Mouse (Mus musculus) embryonic fibroblast, embryonic 13.5 days (primary cell): ENCODE results near the gene Rybp.

Experiments used
- CTCF ChIP-seq: IDR thresholded peaks from 2 replicates; pipeline ENCODE4 v1.5.1; 2011; ENCODE audit warnings: mild to moderate bottlenecking, control low read depth, low read length, moderate library complexity, borderline replicate concordance; ENCODE audit not compliant: insufficient read depth
- POLR2A ChIP-seq: IDR thresholded peaks from 2 replicates; pipeline ENCODE4 v1.6.1; 2011; ENCODE audit warnings: low read depth, mild to moderate bottlenecking, control low read depth, low read length, moderate library complexity

DNA sequence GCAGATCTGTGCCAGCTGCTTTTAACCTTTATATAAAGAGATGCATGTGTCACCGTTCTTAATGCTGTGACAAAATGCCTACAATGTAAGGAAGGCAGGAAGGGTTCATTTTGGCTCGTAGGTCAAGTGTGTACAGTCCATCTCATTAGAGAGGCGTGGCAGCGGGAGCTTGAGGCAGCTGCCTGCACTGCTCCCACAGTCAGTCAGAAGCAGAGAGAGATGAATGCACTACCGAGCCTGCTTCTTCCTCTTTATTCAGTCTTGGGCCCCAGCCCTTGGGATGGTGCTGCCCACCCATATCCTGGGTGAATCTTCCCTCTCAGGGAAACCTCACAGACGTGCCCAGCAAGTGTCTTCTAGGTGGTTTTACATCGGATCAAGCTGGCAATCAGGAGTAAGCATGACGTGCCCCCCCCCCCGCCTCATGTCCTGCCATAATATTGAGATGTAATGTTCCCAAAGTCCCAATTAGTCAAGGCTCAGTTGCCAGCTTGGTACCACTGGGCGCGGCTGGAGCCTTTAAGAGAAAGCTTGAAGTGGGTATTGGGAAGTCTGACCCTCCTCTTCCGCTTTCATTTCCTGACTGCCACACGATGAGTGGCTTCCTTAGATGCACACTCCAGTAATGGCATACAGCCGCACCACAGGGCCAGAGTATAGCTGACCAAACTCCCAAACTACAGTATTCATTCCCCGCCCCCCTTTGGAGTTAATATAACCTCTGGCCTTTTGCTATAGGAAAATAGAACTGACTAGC lies 96.3 kb downstream of the Rybp start:
- TF ChIP-seq CTCF (no peak), POLR2A (no peak)
